Mouse (Mus musculus): Measurements from ENCODE around the gene Tbc1d2b. TPM values are rescaled to one million over a fixed set of nuclear protein-coding genes. Genes with fewer than 3 reads are reported as not detected.

Gene Tbc1d2b
- polyA plus RNA-seq, 1 experiment from 2014 or later, result 12.9 TPM

- Histone ChIP-seq H3K36me3 (ENCODE audit: insufficient read depth, low read length) (no peaks in the 10 kb centered on the region), H3K27me3 (ENCODE audit: insufficient read depth, low read length) (no peaks in the 10 kb centered on the region), H3K4me2 (replicated peaks; ENCODE audit: low read depth, low read length) (no peak overlapping the region), H3K9me3 (ENCODE audit: low read length) (no peaks in the 10 kb centered on the region), H3K27ac (ENCODE audit: low read length) (no peak overlapping the region), H3K4me1 (ENCODE audit: insufficient read depth, low read length) (peaks cover 13% of the 10 kb centered on the region), H3K4me3 (ENCODE audit: low read length) (no peak overlapping the region), H3K9ac (replicated peaks; ENCODE audit: low read length) (no peak overlapping the region)
- ATAC-seq (ENCODE audit: low FRiP score, low TSS enrichment), result no peak
- 91% methylated on average over 10 of the region's 10 CpGs for WGBS
Measured at GRCm38 (mm10) chr9:90266926-90267325, 3.7 kb downstream of the Tbc1d2b start.

GRCm38 (mm10) chr9:90266059-90266458 lies 4.5 kb downstream of the Tbc1d2b start:
- no peak for ATAC-seq (ENCODE audit: low FRiP score, low TSS enrichment)
- Histone ChIP-seq H3K9me3 (ENCODE audit: low read length) (no peaks in the 10 kb centered on the region), H3K4me2 (replicated peaks; ENCODE audit: low read depth, low read length) (no peak overlapping the region), H3K4me3 (ENCODE audit: low read length) (no peak overlapping the region), H3K4me1 (ENCODE audit: insufficient read depth, low read length) (peaks cover 16% of the 10 kb centered on the region), H3K9ac (replicated peaks; ENCODE audit: low read length) (no peak overlapping the region), H3K27me3 (ENCODE audit: insufficient read depth, low read length) (no peaks in the 10 kb centered on the region), H3K36me3 (ENCODE audit: insufficient read depth, low read length) (no peaks in the 10 kb centered on the region), H3K27ac (ENCODE audit: low read length) (no peak overlapping the region)
- 91% methylated on average over 10 of the region's 10 CpGs for WGBS

- no peaks in the 10 kb centered on the region for H3K9me3 ChIP-seq (ENCODE audit: low read length)
- H3K4me2 ChIP-seq (replicated peaks; ENCODE audit: low read depth, low read length), result no peak overlapping the region
- ATAC-seq (ENCODE audit: low FRiP score, low TSS enrichment), result no peak
- no peaks in the 10 kb centered on the region for H3K27me3 ChIP-seq (ENCODE audit: insufficient read depth, low read length)
- H3K4me3 ChIP-seq (ENCODE audit: low read length), result no peak overlapping the region
- 85% methylated on average over 5 of the region's 5 CpGs for WGBS
- H3K36me3 ChIP-seq (ENCODE audit: insufficient read depth, low read length), result no peaks in the 10 kb centered on the region
- H3K4me1 ChIP-seq (ENCODE audit: insufficient read depth, low read length), result peaks cover 22% of the 10 kb centered on the region
- H3K9ac ChIP-seq (replicated peaks; ENCODE audit: low read length), result no peak overlapping the region
- no peak overlapping the region for H3K27ac ChIP-seq (ENCODE audit: low read length)
Measured at GRCm38 (mm10) chr9:90265322-90266039, 5.1 kb downstream of the Tbc1d2b start.

- H3K27ac ChIP-seq (ENCODE audit: low read length), result no peak overlapping the region
- no peak for ATAC-seq (ENCODE audit: low FRiP score, low TSS enrichment)
- WGBS, result 86% methylated on average over 4 of the region's 4 CpGs
Measured at GRCm38 (mm10) chr9:90263340-90263679, 7.3 kb downstream of the Tbc1d2b start.

GRCm38 (mm10) chr9:90262591-90263339 lies 7.8 kb downstream of the Tbc1d2b start:
- ATAC-seq (ENCODE audit: low FRiP score, low TSS enrichment), result no peak
- H3K4me2 ChIP-seq (replicated peaks; ENCODE audit: low read depth, low read length), result no peak overlapping the region

More at GRCm38 (mm10) chr9:90263340-90263679, 7.3 kb downstream of the Tbc1d2b start:
- Histone ChIP-seq H3K4me1 (ENCODE audit: insufficient read depth, low read length) (peaks cover 16% of the 10 kb centered on the region), H3K4me3 (ENCODE audit: low read length) (no peak overlapping the region), H3K4me2 (replicated peaks; ENCODE audit: low read depth, low read length) (no peak overlapping the region), H3K9ac (replicated peaks; ENCODE audit: low read length) (no peak overlapping the region), H3K27me3 (ENCODE audit: insufficient read depth, low read length) (no peaks in the 10 kb centered on the region), H3K36me3 (ENCODE audit: insufficient read depth, low read length) (no peaks in the 10 kb centered on the region), H3K9me3 (ENCODE audit: low read length) (no peaks in the 10 kb centered on the region)

GRCm38 (mm10) chr9:90262063-90262462 lies 8.5 kb downstream of the Tbc1d2b start:
- Histone ChIP-seq H3K4me3 (ENCODE audit: low read length) (no peak overlapping the region), H3K9me3 (ENCODE audit: low read length) (no peaks in the 10 kb centered on the region), H3K9ac (replicated peaks; ENCODE audit: low read length) (no peak overlapping the region), H3K27me3 (ENCODE audit: insufficient read depth, low read length) (no peaks in the 10 kb centered on the region), H3K4me1 (ENCODE audit: insufficient read depth, low read length) (peaks cover 16% of the 10 kb centered on the region), H3K27ac (ENCODE audit: low read length) (no peak overlapping the region), H3K4me2 (replicated peaks; ENCODE audit: low read depth, low read length) (no peak overlapping the region), H3K36me3 (ENCODE audit: insufficient read depth, low read length) (no peaks in the 10 kb centered on the region)
- 66% methylated on average over 3 of the region's 3 CpGs for WGBS
- no peak for ATAC-seq (ENCODE audit: low FRiP score, low TSS enrichment)

More at GRCm38 (mm10) chr9:90262591-90263339, 7.8 kb downstream of the Tbc1d2b start:
- 92% methylated on average over 7 of the region's 7 CpGs for WGBS
- peaks cover 16% of the 10 kb centered on the region for H3K4me1 ChIP-seq (ENCODE audit: insufficient read depth, low read length)
- H3K9me3 ChIP-seq (ENCODE audit: low read length), result no peaks in the 10 kb centered on the region
- no peak overlapping the region for H3K9ac ChIP-seq (replicated peaks; ENCODE audit: low read length)
- no peaks in the 10 kb centered on the region for H3K36me3 ChIP-seq (ENCODE audit: insufficient read depth, low read length)
- no peaks in the 10 kb centered on the region for H3K27me3 ChIP-seq (ENCODE audit: insufficient read depth, low read length)
- H3K4me3 ChIP-seq (ENCODE audit: low read length), result no peak overlapping the region
- H3K27ac ChIP-seq (ENCODE audit: low read length), result no peak overlapping the region

GRCm38 (mm10) chr9:90260600-90261375 lies 9.8 kb downstream of the Tbc1d2b start:
- Histone ChIP-seq H3K27ac (ENCODE audit: low read length) (peak overlapping the region; percentile 36; the same call in 1 of the 2 replicates), H3K9ac (replicated peaks; ENCODE audit: low read length) (no peak overlapping the region), H3K27me3 (ENCODE audit: insufficient read depth, low read length) (no peaks in the 10 kb centered on the region), H3K36me3 (ENCODE audit: insufficient read depth, low read length) (no peaks in the 10 kb centered on the region), H3K4me2 (replicated peaks; ENCODE audit: low read depth, low read length) (no peak overlapping the region), H3K4me3 (ENCODE audit: low read length) (no peak overlapping the region), H3K9me3 (ENCODE audit: low read length) (no peaks in the 10 kb centered on the region), H3K4me1 (ENCODE audit: insufficient read depth, low read length) (peaks cover 16% of the 10 kb centered on the region)
- whole genome bisulfite sequencing, result 45% methylated on average over 13 of the region's 13 CpGs
- peak; percentile 58; the same call in 1 of the 2 replicates for ATAC-seq (ENCODE audit: low FRiP score, low TSS enrichment)

- no peak for ATAC-seq (ENCODE audit: low FRiP score, low TSS enrichment)
- no peak overlapping the region for H3K4me3 ChIP-seq (ENCODE audit: low read length)
- H3K9ac ChIP-seq (replicated peaks; ENCODE audit: low read length), result no peak overlapping the region
- no peaks in the 10 kb centered on the region for H3K36me3 ChIP-seq (ENCODE audit: insufficient read depth, low read length)
- no peak overlapping the region for H3K4me2 ChIP-seq (replicated peaks; ENCODE audit: low read depth, low read length)
- peak overlapping the region; percentile 21; the same call in 1 of the 2 replicates for H3K27ac ChIP-seq (ENCODE audit: low read length)
- peaks cover 16% of the 10 kb centered on the region for H3K4me1 ChIP-seq (ENCODE audit: insufficient read depth, low read length)
- no peaks in the 10 kb centered on the region for H3K9me3 ChIP-seq (ENCODE audit: low read length)
- H3K27me3 ChIP-seq (ENCODE audit: insufficient read depth, low read length), result no peaks in the 10 kb centered on the region
- WGBS, result 60% methylated on average over 6 of the region's 6 CpGs
Measured at GRCm38 (mm10) chr9:90260079-90260478, 10.5 kb downstream of the Tbc1d2b start.

GRCm38 (mm10) chr9:90259400-90259950 lies 11.1 kb downstream of the Tbc1d2b start:
- Histone ChIP-seq H3K9ac (replicated peaks; ENCODE audit: low read length) (no peak overlapping the region), H3K4me1 (ENCODE audit: insufficient read depth, low read length) (peaks cover 16% of the 10 kb centered on the region), H3K27me3 (ENCODE audit: insufficient read depth, low read length) (no peaks in the 10 kb centered on the region), H3K4me2 (replicated peaks; ENCODE audit: low read depth, low read length) (no peak overlapping the region), H3K9me3 (ENCODE audit: low read length) (no peaks in the 10 kb centered on the region), H3K36me3 (ENCODE audit: insufficient read depth, low read length) (no peaks in the 10 kb centered on the region), H3K27ac (ENCODE audit: low read length) (no peak overlapping the region), H3K4me3 (ENCODE audit: low read length) (no peak overlapping the region)
- 0 out of 2 replicates have a peak, but pooled peaks have one; percentile 8 for ATAC-seq (ENCODE audit: low FRiP score, low TSS enrichment)
- 78% methylated on average over 12 of the region's 12 CpGs for WGBS
